Mouse (Mus musculus): ENCODE results near the gene Tpsab1. TPM values are rescaled to one million over a fixed set of nuclear protein-coding genes. Genes with fewer than 3 reads are reported as not detected.

The Tpsab1 gene
- total RNA-seq, 2 experiments from 2014 or later = 34.5 to 40.2 TPM

Other genes starting within 250 kb of the Tpsab1 start
- gene Telo2, start 229.6 kb downstream of the Tpsab1 start, total RNA-seq (2021) = 10 to 100 TPM; 23.5 to 27.8 TPM
- 10 to 100 TPM in 1 of 2 experiments, 1 to 10 TPM in 1; 6.0 to 12.6 TPM for gene Ptx4, start 224.8 kb downstream of the Tpsab1 start, total RNA-seq (2021)
- gene Clcn7, start 212.2 kb downstream of the Tpsab1 start, total RNA-seq (2021) = 10 to 100 TPM; 23.0 to 25.0 TPM
- under 1 TPM; 0.15 to 0.21 TPM for gene Ccdc154, start 183.1 kb downstream of the Tpsab1 start, total RNA-seq (2021)
- not detected for gene Gm38655, start 170.1 kb downstream of the Tpsab1 start, total RNA-seq (2021)
- 10 to 100 TPM; 12.5 to 12.9 TPM for gene BC003965, start 161.0 kb downstream of the Tpsab1 start, total RNA-seq (2021)
- gene Unkl, start 157.2 kb downstream of the Tpsab1 start, total RNA-seq (2021) = 10 to 100 TPM in 1 of 2 experiments, 1 to 10 TPM in 1; 9.5 to 12.6 TPM
- 10 to 100 TPM; 14.9 to 16.2 TPM for gene Gnptg, start 105.4 kb downstream of the Tpsab1 start, total RNA-seq (2021)
- 10 to 100 TPM; 25.5 to 26.4 TPM for gene Tsr3, start 105.4 kb downstream of the Tpsab1 start, total RNA-seq (2021)
- gene Baiap3, start 89.2 kb downstream of the Tpsab1 start, total RNA-seq (2021) = under 1 TPM in 1 of 2 experiments, not detected in 1; 0.54 TPM
- 100 to 1,000 TPM; 178 to 203 TPM for gene Ube2i, start 70.9 kb downstream of the Tpsab1 start, total RNA-seq (2021)
- gene Prss34, start 47.2 kb downstream of the Tpsab1 start, total RNA-seq (2021) = 10 to 100 TPM; 18.4 to 21.5 TPM
- not detected for gene Prss28, start 36.9 kb downstream of the Tpsab1 start, total RNA-seq (2021)
- not detected for gene Prss29, start 26.9 kb downstream of the Tpsab1 start, total RNA-seq (2021)
- 100 to 1,000 TPM in 1 of 2 experiments, 10 to 100 TPM in 1; 86.0 to 110 TPM for gene Tpsb2, start 20.7 kb upstream of the Tpsab1 start, total RNA-seq (2021)
- gene Tpsg1, start 23.7 kb upstream of the Tpsab1 start, total RNA-seq (2021) = under 1 TPM; 0.54 to 0.60 TPM
- 10 to 100 TPM; 20.2 to 22.7 TPM for gene Cacna1h, start 88.2 kb upstream of the Tpsab1 start, total RNA-seq (2021)
- not detected for gene Tekt4, start 109.1 kb upstream of the Tpsab1 start, total RNA-seq (2021)
- not detected for gene Sstr5, start 151.7 kb upstream of the Tpsab1 start, total RNA-seq (2021)
- 10 to 100 TPM; 26.9 to 33.7 TPM for gene Sox8, start 225.1 kb upstream of the Tpsab1 start, total RNA-seq (2021)
- 10 to 100 TPM; 16.1 to 18.8 TPM for gene Lmf1, start 233.5 kb upstream of the Tpsab1 start, total RNA-seq (2021)